Mouse (Mus musculus): ENCODE data around the gene Ptf1a. TPM values are rescaled to one million over a fixed set of nuclear protein-coding genes. Genes with fewer than 3 reads are reported as not detected.

Ptf1a gene
- polyA plus RNA-seq, 1 experiment from 2014 or later = not detected

- Histone ChIP-seq H3K27ac (ENCODE audit: low read length) (no peak overlapping the region), H3K27me3 (ENCODE audit: control insufficient read depth, insufficient read depth, low read depth, low read length) (peaks cover 92% of the 10 kb centered on the region), H3K4me1 (replicated peaks; ENCODE audit: control insufficient read depth, insufficient read depth, low read length) (peaks cover 10% of the 10 kb centered on the region; the same call in 1 of the 2 replicates), H3K4me2 (ENCODE audit: low read depth, low read length) (no peak overlapping the region), H3K9me3 (ENCODE audit: control insufficient read depth, low read length) (no peaks in the 10 kb centered on the region), H3K36me3 (ENCODE audit: control insufficient read depth, insufficient read depth, low read length) (no peaks in the 10 kb centered on the region), H3K9ac (ENCODE audit: low read length) (no peak overlapping the region), H3K4me3 (ENCODE audit: low read length) (no peak overlapping the region)
- WGBS = 5% methylated on average over 7 of the region's 7 CpGs
- ATAC-seq (ENCODE audit: low read depth) = no peak
Measured at GRCm38 (mm10) chr2:19446746-19447145, 1.3 kb downstream of the Ptf1a start.

DNA sequence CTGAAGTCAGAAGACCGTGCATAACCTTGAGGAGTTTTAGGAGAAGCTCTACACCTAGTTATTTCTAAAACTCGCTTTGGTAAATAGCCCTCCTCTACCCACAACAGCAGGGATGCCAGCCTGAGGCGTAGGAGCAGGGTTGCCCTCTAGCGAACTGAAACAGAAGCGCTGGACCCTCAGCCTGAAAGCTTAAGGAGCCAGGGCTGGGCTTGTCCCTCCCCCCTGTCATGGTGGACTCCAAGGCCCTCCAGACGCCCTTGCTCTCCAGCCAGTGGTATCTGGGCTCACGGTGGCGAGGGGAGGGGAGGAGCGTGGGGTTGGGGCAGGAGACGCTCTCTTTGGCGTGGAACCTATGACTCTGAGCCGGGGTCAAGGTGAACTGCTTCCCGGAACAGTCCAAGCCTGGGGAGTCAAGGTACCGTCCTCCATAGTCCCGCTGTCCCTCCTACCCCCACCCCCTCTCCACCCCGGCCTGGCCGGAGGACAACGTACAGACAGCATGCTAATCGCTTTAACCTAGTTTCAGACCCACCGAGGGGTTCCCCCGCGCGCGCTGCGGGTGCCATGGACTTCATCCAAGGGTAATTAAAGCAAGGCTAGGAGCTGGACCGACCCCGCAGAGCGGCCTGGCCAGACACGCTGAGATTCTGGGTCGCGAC, 2.7 kb downstream of the Ptf1a start:
- H3K4me2 ChIP-seq (ENCODE audit: low read depth, low read length) = peak overlapping the region; percentile 12
- H3K27ac ChIP-seq (ENCODE audit: low read length) = no peak overlapping the region
- WGBS = 1% methylated on average over 30 of the region's 31 CpGs
- H3K4me3 ChIP-seq (ENCODE audit: low read length) = peak overlapping the region; percentile 7
- no peak for ATAC-seq (ENCODE audit: low read depth)
- peaks cover 95% of the 10 kb centered on the region for H3K27me3 ChIP-seq (ENCODE audit: control insufficient read depth, insufficient read depth, low read depth, low read length)
- peaks cover 10% of the 10 kb centered on the region; the same call in 1 of the 2 replicates for H3K4me1 ChIP-seq (replicated peaks; ENCODE audit: control insufficient read depth, insufficient read depth, low read length)
- no peaks in the 10 kb centered on the region for H3K9me3 ChIP-seq (ENCODE audit: control insufficient read depth, low read length)
- no peak overlapping the region for H3K9ac ChIP-seq (ENCODE audit: low read length)
- H3K36me3 ChIP-seq (ENCODE audit: control insufficient read depth, insufficient read depth, low read length) = no peaks in the 10 kb centered on the region

DNA sequence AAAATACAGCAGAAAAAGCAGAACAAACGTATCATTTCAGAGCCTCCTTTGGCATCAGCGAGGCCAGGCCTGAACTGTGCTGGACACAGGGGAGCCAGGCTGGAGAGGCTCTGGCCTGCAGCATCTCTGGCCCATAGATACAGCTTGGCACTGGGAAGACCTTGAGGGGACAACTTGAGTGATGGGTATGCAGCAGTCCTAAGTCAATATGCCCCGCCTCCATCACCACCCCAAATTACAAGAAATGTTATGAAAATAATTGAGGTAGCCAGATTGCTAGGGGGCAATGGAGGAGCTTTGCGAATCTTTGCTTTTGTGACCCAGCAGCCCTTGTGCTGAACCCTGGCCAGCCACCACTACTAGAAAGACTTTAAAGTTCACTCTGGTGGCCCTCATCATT, 3.8 kb downstream of the Ptf1a start:
- H3K4me2 ChIP-seq (ENCODE audit: low read depth, low read length) = no peak overlapping the region
- WGBS = 38% methylated on average over 4 of the region's 4 CpGs
- no peaks in the 10 kb centered on the region for H3K36me3 ChIP-seq (ENCODE audit: control insufficient read depth, insufficient read depth, low read length)
- peaks cover 10% of the 10 kb centered on the region; the same call in 1 of the 2 replicates for H3K4me1 ChIP-seq (replicated peaks; ENCODE audit: control insufficient read depth, insufficient read depth, low read length)
- H3K27me3 ChIP-seq (ENCODE audit: control insufficient read depth, insufficient read depth, low read depth, low read length) = peaks cover 96% of the 10 kb centered on the region
- no peaks in the 10 kb centered on the region for H3K9me3 ChIP-seq (ENCODE audit: control insufficient read depth, low read length)
- H3K4me3 ChIP-seq (ENCODE audit: low read length) = no peak overlapping the region
- no peak for ATAC-seq (ENCODE audit: low read depth)
- no peak overlapping the region for H3K9ac ChIP-seq (ENCODE audit: low read length)
- no peak overlapping the region for H3K27ac ChIP-seq (ENCODE audit: low read length)

DNA sequence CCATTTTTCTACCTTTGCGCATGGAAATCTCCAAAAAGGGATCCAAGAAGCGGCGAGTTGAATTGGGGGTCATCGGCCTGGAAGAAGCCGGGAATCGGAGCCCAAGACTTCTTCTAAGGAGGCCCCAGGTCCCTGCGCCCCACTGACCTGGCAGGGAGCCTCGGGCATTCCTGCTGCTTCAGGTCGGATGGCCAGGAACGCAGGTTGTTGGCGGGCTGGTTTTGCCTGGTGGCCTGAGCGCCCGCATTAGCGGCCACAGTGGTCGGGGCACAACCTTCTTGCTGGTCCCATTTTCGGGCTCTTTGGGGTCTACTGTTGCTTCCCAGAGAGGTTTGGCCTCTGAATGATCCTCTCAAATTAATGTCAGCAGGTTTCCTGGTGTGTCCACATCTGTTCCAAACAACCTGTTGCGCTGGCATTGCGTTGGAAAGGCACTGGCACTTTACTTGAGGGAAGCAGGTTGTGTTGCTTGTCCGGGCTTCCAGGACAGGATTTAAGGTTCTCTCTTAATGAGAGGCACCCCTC, 7.1 kb downstream of the Ptf1a start:
- no peak for ATAC-seq (ENCODE audit: low read depth)

GRCm38 (mm10) chr2:19455228-19455627, 9.8 kb downstream of the Ptf1a start:
- WGBS = 5% methylated on average over 5 of the region's 5 CpGs

More for the DNA sequence above, 7.1 kb downstream of the Ptf1a start:
- WGBS = under 1% methylated on average over 19 of the region's 19 CpGs
- no peak overlapping the region for H3K4me3 ChIP-seq (ENCODE audit: low read length)
- no peaks in the 10 kb centered on the region for H3K4me1 ChIP-seq (replicated peaks; ENCODE audit: control insufficient read depth, insufficient read depth, low read length)
- peaks cover 92% of the 10 kb centered on the region for H3K27me3 ChIP-seq (ENCODE audit: control insufficient read depth, insufficient read depth, low read depth, low read length)
- no peaks in the 10 kb centered on the region for H3K36me3 ChIP-seq (ENCODE audit: control insufficient read depth, insufficient read depth, low read length)
- no peaks in the 10 kb centered on the region for H3K9me3 ChIP-seq (ENCODE audit: control insufficient read depth, low read length)
- no peak overlapping the region for H3K4me2 ChIP-seq (ENCODE audit: low read depth, low read length)
- H3K27ac ChIP-seq (ENCODE audit: low read length) = no peak overlapping the region
- H3K9ac ChIP-seq (ENCODE audit: low read length) = no peak overlapping the region

GRCm38 (mm10) chr2:19455857-19456482, 10.5 kb downstream of the Ptf1a start:
- H3K4me3 ChIP-seq (ENCODE audit: low read length) = no peak overlapping the region
- no peak overlapping the region for H3K4me2 ChIP-seq (ENCODE audit: low read depth, low read length)
- peaks cover 68% of the 10 kb centered on the region for H3K27me3 ChIP-seq (ENCODE audit: control insufficient read depth, insufficient read depth, low read depth, low read length)
- no peak for ATAC-seq (ENCODE audit: low read depth)
- no peaks in the 10 kb centered on the region for H3K9me3 ChIP-seq (ENCODE audit: control insufficient read depth, low read length)
- H3K4me1 ChIP-seq (replicated peaks; ENCODE audit: control insufficient read depth, insufficient read depth, low read length) = no peaks in the 10 kb centered on the region
- no peaks in the 10 kb centered on the region for H3K36me3 ChIP-seq (ENCODE audit: control insufficient read depth, insufficient read depth, low read length)
- no peak overlapping the region for H3K9ac ChIP-seq (ENCODE audit: low read length)
- WGBS = 22% methylated on average over 10 of the region's 10 CpGs
- H3K27ac ChIP-seq (ENCODE audit: low read length) = no peak overlapping the region

More at GRCm38 (mm10) chr2:19455228-19455627, 9.8 kb downstream of the Ptf1a start:
- Histone ChIP-seq H3K4me1 (replicated peaks; ENCODE audit: control insufficient read depth, insufficient read depth, low read length) (no peaks in the 10 kb centered on the region), H3K4me3 (ENCODE audit: low read length) (no peak overlapping the region), H3K27ac (ENCODE audit: low read length) (no peak overlapping the region), H3K27me3 (ENCODE audit: control insufficient read depth, insufficient read depth, low read depth, low read length) (peaks cover 75% of the 10 kb centered on the region), H3K4me2 (ENCODE audit: low read depth, low read length) (no peak overlapping the region), H3K9ac (ENCODE audit: low read length) (no peak overlapping the region), H3K9me3 (ENCODE audit: control insufficient read depth, low read length) (no peaks in the 10 kb centered on the region), H3K36me3 (ENCODE audit: control insufficient read depth, insufficient read depth, low read length) (no peaks in the 10 kb centered on the region)
- no peak for ATAC-seq (ENCODE audit: low read depth)

DNA sequence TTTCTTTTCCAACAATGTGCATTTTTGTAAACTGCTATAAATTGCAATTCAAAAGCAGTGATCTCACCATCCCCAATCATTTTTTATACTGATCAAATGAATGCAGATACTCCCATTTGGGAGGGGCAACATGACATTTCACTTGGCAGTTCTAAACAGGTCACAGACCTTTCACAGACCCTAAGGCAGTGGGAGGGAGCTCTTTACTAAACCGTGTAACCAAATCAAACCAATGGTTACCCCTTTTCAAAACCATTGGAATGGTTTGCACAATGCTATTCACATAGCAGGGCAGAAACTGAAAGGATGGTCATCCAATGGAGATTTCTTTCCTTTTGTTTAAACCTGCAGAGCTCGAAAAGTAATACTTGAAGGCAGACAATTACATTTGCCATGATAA, 13.3 kb downstream of the Ptf1a start:
- Histone ChIP-seq H3K4me2 (ENCODE audit: low read depth, low read length) (no peak overlapping the region), H3K4me1 (replicated peaks; ENCODE audit: control insufficient read depth, insufficient read depth, low read length) (no peaks in the 10 kb centered on the region), H3K27ac (ENCODE audit: low read length) (no peak overlapping the region), H3K9ac (ENCODE audit: low read length) (no peak overlapping the region), H3K4me3 (ENCODE audit: low read length) (no peak overlapping the region), H3K9me3 (ENCODE audit: control insufficient read depth, low read length) (no peaks in the 10 kb centered on the region), H3K36me3 (ENCODE audit: control insufficient read depth, insufficient read depth, low read length) (no peaks in the 10 kb centered on the region), H3K27me3 (ENCODE audit: control insufficient read depth, insufficient read depth, low read depth, low read length) (peaks cover 39% of the 10 kb centered on the region)
- no peak for ATAC-seq (ENCODE audit: low read depth)
- WGBS = 47% methylated on average over 2 of the region's 2 CpGs

DNA sequence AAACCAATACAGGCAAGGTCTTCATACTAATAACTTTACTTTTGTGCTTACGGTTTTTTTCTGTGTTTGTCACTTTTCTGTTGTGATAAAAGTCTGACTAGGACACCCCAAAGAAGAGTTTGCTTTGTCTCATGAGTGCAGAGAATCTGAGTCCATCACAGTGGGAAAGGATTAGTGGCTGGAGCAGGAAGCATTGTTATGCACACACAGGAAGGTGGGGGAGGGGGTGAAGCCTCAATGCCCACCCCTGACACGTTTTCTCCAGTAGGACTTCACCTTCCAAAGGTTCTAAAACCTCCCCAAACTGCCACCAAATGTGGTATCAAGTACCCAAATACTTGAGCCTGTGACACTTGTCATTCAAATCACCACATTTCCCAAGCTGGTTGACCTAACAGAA, 16.5 kb downstream of the Ptf1a start:
- ATAC-seq (ENCODE audit: low read depth) = no peak
- peaks cover 11% of the 10 kb centered on the region for H3K27me3 ChIP-seq (ENCODE audit: control insufficient read depth, insufficient read depth, low read depth, low read length)
- 37% methylated on average over 2 of the region's 2 CpGs for WGBS

GRCm38 (mm10) chr2:19490262-19490661, 44.8 kb downstream of the Ptf1a start:
- no peaks in the 10 kb centered on the region for H3K4me1 ChIP-seq (replicated peaks; ENCODE audit: control insufficient read depth, insufficient read depth, low read length)
- ATAC-seq (ENCODE audit: low read depth) = no peak
- H3K27ac ChIP-seq (ENCODE audit: low read length) = no peak overlapping the region
- WGBS = 52% methylated on average over 3 of the region's 3 CpGs
- no peak overlapping the region for H3K4me2 ChIP-seq (ENCODE audit: low read depth, low read length)
- no peaks in the 10 kb centered on the region for H3K9me3 ChIP-seq (ENCODE audit: control insufficient read depth, low read length)
- no peak overlapping the region for H3K9ac ChIP-seq (ENCODE audit: low read length)
- no peaks in the 10 kb centered on the region for H3K27me3 ChIP-seq (ENCODE audit: control insufficient read depth, insufficient read depth, low read depth, low read length)
- no peaks in the 10 kb centered on the region for H3K36me3 ChIP-seq (ENCODE audit: control insufficient read depth, insufficient read depth, low read length)
- no peak overlapping the region for H3K4me3 ChIP-seq (ENCODE audit: low read length)

More for the DNA sequence above, 16.5 kb downstream of the Ptf1a start:
- no peak overlapping the region for H3K4me2 ChIP-seq (ENCODE audit: low read depth, low read length)
- no peak overlapping the region for H3K9ac ChIP-seq (ENCODE audit: low read length)
- no peaks in the 10 kb centered on the region for H3K4me1 ChIP-seq (replicated peaks; ENCODE audit: control insufficient read depth, insufficient read depth, low read length)
- H3K9me3 ChIP-seq (ENCODE audit: control insufficient read depth, low read length) = no peaks in the 10 kb centered on the region
- H3K4me3 ChIP-seq (ENCODE audit: low read length) = no peak overlapping the region
- no peak overlapping the region for H3K27ac ChIP-seq (ENCODE audit: low read length)
- no peaks in the 10 kb centered on the region for H3K36me3 ChIP-seq (ENCODE audit: control insufficient read depth, insufficient read depth, low read length)

Data from lung, embryonic 16.5 days (tissue).